Mouse (Mus musculus) CH12F3 (cell line): ENCODE measurements around the gene Mrps27.

Experiments used
- in situ Hi-C: fragments of 300-500 bp; cut with MboI; formaldehyde crosslinking; loops from 2 replicates; pipeline ENCODE4 v1.14.3; 2020; ENCODE audit warnings: low sequenced_read_pairs

Mrps27 gene

GRCm38 (mm10) chr13:99433068-99434008 is 88.8 kb downstream of the Mrps27 start:
- in situ Hi-C loops: no loop called here

DNA sequence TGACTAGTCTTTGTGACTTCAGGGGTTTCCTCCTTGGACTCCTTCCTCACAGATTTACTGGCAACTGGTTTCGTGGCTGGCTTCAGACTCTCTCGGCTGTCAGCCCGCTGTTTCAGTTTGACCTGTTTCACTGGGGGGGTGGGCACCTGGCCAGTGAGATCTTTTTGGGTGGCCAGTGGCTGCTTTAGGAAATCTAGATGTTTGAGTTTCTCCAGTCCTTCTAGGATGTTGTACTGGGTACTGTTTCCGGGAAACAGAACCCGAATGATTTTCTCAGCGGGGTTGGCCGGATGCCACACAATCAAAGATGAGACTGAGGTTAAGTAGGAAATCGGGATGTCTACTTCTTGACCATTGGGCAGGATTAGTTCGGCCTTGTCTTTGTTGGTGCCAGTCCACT is 89.9 kb downstream of the Mrps27 start:
- in situ Hi-C loops: no loop called here

DNA sequence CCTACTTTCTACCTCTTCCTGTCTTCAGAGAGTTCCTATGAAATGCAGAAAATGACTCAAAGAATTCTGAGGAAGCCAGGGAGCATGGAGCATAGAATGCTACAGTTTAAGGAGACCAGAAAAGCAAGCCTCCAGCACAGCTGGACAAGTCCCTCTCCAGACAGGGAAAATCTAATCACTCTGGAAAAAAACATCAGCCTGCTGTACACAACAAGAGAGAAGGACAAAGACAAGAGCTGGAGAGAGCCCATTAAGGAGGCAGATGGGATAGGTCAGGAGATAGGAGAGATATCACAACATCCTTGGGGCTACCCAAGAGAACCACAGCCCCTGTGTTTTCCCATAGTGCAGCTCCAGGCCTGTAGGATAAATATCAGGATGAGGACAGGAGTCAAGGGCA is 92.5 kb downstream of the Mrps27 start:
- in situ Hi-C loops: no loop called here

DNA sequence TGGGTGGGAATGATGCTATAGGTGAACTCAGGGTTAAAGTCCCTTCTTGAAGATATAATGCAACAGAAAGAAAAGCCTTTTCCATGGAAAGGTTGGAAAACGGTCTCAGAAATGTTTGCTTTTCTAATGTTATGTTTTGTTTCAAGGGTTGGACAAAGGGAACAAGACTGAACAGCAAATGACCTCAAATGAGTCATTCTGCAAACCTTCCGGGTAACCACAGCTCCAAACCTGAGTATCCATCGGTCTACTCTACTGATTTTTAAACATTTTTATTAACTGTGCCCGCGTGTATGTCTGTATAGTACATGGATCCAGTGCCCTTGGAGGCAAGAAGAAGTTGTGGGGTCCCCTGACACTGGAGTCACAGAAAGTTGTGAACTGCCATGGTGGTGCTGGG is 94.8 kb downstream of the Mrps27 start:
- in situ Hi-C loops: no loop called here

- in situ Hi-C loops: no loop called here
These were observed 95.6 kb downstream of the Mrps27 start for GRCm38 (mm10) chr13:99440228-99440627.

- in situ Hi-C loops: no loop called here
These were observed 97.3 kb downstream of the Mrps27 start for GRCm38 (mm10) chr13:99441700-99442433.

DNA sequence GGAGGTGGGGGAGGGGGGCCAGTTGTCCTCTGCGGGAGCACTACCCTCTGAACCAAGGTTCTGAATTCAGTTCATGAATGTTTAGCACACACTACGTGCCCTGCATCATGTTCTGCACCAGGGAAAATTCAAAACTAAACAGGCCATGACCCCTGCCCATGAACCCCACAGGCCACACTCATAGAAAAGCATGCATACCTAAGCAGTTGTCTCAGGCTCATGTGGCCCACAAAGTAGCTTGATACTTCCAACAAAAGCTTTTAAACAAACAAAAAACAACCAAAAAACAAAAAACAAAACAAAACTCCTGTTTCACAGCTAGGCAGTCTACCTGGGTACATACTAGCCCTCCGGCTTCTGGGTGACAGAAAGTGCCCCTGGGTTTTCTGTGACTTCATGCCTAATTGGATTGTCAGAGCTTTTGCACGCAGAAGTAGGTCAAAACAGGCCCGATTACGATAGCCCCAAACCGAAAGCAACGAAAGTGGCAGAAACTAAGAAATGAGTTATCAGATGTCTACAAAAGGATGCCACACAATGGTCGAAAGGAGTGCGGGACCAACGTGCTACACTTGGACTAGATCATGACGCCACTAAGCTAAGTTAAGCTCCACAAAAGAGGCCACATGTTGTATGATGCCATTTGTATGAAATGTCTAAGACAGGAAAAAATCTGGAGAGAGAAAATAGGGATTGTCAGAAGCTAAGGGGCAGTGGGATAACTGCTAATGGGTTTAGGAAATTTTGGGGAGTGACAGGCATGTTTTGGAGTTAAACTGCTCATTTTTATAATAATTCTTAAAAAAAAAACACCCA is 98.1 kb downstream of the Mrps27 start:
- in situ Hi-C loops: no loop called here

DNA sequence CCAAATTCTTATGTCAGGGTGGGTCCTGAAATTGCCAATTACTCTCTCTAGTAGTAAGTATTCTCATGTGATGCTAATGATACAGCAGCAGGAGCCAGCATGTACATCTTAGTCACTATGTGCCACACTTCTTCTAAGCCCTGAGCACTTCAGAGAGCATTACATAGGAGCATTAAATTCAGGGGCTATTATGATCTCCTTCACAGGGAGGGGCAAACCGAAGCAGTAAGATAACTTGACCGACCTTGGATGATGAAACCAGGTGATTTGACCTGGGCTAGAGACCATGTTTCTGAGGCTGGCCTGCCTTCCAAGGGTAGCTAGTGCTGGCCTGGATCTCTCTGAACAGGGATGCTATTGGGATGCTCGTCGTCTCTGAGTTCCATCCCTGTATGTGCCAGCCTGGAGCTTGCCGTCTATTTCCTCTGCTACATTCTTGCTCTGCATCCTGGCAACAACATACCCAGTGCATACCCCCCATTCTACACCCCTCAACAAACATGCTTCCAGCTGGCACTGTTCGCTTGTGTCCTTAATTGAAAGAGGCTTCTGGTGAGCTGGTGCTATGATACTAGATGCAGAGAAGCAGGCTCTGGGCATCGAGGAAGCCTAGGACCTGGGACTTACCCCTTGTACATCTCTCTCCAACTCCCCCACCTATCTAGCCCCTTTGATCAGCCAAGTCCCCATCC is 99.0 kb downstream of the Mrps27 start:
- in situ Hi-C loops: no loop called here

- in situ Hi-C loops: no loop called here
These were observed 99.9 kb downstream of the Mrps27 start for GRCm38 (mm10) chr13:99444431-99444871.

GRCm38 (mm10) chr13:99444880-99445279 is 100.3 kb downstream of the Mrps27 start:
- in situ Hi-C loops: no loop called here

- in situ Hi-C loops: no loop called here
These were observed 102.4 kb downstream of the Mrps27 start for GRCm38 (mm10) chr13:99447002-99447401.

- in situ Hi-C loops: no loop called here
These were observed 103.0 kb downstream of the Mrps27 start for GRCm38 (mm10) chr13:99447403-99448199.

DNA sequence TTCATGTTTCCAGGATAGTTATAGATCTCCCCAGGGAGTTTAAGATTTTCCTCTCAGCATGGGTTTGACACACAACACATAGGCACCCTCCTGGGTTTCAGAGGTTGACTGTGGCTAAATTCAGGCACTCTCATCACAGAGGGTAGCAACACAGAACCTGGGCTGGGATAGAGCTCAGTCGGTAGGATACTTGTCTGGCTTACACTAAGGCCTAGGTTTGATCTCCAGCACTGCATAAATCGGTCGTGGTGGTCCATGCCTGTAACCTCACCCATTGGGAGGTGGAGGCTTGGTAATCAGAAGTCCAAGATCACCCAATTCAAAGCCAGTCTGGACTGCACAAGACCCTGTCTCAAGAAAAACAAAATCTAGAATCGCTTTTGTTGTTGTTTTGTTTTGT is 103.7 kb downstream of the Mrps27 start:
- in situ Hi-C loops: no loop called here

DNA sequence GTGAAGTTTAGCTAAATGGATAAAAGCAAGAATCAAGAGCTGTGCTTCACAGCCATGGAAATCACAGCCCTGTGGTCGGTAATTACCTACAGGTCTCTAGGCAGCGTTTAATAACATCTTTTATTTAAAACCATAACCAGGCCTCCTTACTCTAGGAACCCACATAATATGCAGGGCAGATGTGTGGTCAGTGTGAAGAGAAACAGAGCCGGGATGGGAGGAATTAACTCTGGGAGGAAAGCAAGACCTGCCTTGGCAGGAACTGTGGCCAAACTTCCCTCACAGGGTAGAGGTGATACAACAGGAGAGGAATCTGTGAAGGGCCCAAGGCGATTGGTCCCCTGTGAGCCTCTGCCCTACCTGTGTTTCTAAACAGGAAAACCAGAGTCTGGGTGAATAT is 105.0 kb downstream of the Mrps27 start:
- in situ Hi-C loops: no loop called here

- in situ Hi-C loops: no loop called here
These were observed 106.2 kb downstream of the Mrps27 start for GRCm38 (mm10) chr13:99450766-99451165.

GRCm38 (mm10) chr13:99451276-99451675 is 106.7 kb downstream of the Mrps27 start:
- in situ Hi-C loops: no loop called here

DNA sequence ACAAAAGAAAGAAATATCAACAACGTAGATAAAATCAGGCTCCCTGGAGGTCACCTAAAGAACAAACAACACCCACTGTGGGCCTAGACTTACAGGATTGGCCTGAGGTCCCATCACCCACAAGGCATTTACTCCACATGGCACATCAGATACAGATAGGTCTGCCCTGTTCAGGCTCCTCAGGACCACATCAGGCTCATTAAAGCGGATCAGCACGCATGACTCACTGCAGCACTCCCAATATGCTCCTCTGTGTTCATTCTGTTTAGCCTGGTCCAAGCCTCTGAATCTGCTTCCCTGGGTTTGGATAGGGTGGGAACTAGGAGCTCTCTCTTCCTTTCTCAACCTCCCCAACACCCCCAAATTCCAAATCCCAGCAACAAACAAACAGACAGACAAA is 107.9 kb downstream of the Mrps27 start:
- in situ Hi-C loops: no loop called here

DNA sequence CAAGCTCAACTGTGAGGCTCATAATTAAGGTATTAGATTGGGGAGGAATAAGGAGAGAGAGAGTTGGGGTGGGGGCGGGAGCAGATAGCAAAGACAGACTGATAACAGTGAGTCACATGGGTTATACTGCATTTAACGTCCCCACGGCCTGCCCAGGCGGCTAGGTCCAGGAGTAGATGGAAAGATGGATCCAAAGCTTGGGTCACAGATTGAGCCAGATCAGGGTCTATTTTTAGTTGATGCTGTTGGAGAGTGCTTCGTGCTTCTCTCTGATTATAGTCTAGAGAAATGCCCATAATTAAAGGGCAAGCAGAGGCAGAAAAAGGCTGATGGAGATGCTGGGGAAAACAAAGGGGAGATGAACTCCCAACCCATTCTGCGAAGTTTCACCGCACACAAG is 110.4 kb downstream of the Mrps27 start:
- in situ Hi-C loops: no loop called here

DNA sequence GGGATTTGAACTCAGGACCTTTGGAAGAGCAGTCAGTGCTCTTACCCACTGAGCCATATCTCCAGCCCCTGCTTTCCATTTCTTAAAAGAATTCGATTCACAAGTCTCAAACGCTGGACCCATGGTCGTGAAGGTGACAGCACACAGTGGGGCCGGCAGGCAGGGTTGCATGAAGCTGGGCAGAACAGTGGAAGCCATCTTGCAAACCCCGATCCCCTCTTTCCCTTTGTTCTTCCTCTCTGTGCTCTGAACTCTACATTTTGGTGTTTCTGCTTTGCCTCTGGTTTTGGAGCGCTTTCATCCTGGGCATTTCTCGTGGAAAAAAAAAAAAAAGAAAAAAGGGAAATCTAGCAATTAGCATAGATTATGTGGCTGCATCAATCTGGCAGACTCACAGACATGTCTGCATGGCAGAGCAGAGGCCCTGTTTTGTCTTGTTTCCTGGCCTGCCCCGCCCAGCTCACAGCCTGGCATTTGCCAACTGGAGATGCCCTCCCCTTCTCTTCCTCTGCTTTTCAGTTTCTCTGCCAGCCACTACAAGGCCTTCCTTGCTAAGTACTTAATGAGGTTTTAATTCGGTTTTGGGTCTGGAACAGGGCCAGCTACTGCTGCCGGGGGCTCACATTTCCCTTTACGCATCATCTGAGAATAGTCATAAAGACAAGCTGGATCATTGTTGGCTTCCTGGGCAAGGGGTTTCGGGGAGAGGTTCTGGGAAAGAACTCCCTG is 114.2 kb downstream of the Mrps27 start:
- in situ Hi-C loops: no loop called here
